Mouse (Mus musculus) erythroid progenitor cell, adult 5-6 weeks (primary cell): ENCODE measurements around the gene Brms1. TPM values are rescaled to one million over a fixed set of nuclear protein-coding genes. Genes with fewer than 3 reads are reported as not detected.
A peak's percentile ranks its signal among the peaks of the same experiment; 100 is the strongest.

Source experiments
- ATAC-seq: replicated peaks from 2 replicates; pipeline ENCODE4 v1.8.0; 2016; ENCODE audit warnings: moderate number of reproducible peaks, mild to moderate bottlenecking, moderate TSS enrichment, inconsistent platforms; ENCODE audit not compliant: poor library complexity, low FRiP score, severe bottlenecking
- total RNA-seq, 2 experiments: library from RNA; stranded (forward) in 1 of 2; stranded (reverse) in 1 of 2; fragments of 150-400 nt in 1 of 2; fragments of 186-747, 209-891 nt in 1 of 2; gene quantifications; 2 replicates each; pipeline versions ENCODE4 v1.2.3 to v1.2.4; 2015 to 2017; ENCODE audit warnings: low replicate concordance in 2 of 2

The Brms1 gene
- total RNA-seq, 2 experiments from 2014 or later = 4.5 to 4.6 TPM

DNA sequence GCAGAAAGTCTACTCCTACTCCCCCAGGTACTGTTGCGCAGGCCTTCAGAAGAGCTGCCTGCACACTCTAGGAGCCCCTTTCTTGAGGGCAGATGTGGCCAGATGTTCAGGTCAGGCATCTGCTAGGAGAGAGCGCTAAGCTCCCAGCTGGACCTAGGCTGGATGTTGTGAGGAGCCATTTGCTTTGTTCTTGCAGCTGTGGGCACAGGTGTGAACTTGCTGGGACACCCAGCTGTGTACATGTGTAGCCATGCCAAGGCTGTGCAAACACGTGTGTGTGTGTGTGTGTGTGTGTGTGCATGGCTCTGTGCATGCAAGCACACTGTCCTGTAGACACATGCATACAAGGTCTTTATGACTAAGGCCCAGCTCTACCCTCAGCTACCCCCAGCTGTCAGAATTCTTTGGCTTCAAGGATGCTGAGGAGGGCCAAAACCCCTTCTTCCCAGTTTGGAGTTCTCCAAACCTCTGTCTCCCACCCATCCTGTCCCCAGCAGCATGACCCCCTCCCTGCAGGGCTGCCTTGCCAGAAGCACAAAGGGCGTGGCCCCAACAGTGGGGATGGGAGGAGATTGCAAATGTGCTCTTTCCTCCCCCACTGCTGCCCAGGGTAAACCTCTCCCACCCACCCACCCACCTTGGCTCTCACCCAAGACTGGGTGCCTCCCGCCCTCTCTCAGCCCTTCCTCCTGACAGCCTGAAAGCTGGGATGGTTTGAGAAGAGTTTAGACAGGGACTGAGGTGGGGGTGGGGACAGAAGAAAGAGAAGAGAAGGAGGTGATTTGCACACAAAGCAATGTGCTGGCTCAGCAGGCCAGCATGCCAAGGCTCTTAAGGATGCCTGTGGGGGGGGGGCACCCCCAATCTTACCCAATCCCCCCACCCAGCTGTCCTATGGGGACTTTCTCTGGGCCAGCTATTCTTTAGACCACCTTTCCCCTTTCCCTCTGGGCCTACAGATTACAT lies 19.5 kb downstream of the Brms1 start:
- no peak for ATAC-seq

DNA sequence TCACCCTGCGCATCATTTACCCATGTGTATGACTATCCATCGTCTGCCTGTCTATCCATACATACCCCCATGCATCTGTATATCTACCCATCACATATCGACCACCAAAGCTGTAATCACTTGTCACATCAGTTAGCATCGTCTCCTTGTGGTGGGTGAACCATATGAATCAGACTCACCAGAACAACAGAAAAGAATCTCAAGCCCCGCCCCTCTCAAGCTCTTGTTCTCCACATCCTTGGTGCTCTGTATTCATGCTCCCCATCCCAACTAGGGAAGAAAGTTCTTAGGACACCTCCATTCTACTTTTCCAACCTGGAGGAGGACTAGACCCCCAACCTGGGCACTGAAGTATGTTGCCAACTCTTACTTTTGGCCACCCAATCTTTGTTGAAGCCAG lies 20.9 kb downstream of the Brms1 start:
- ATAC-seq = no peak

DNA sequence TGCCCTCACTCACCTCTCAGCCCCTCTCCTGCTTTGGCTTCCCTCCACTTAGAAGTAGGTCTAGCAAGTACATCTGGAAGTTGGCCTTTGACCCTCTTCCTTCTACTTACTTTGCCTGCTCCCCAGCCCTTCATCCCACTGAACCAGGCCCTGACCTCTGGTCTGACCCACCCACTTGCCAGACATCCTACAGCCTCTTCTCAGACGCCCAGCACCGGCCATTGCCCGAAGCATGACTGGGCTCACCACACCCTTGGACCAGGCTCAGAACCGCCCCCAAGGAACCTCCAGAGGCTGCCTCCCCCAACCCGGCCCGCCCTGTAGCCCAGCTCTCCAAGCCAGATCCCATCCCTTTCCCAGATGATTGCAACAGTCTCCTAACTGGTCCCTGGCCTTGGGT lies 21.3 kb downstream of the Brms1 start:
- no peak for ATAC-seq

DNA sequence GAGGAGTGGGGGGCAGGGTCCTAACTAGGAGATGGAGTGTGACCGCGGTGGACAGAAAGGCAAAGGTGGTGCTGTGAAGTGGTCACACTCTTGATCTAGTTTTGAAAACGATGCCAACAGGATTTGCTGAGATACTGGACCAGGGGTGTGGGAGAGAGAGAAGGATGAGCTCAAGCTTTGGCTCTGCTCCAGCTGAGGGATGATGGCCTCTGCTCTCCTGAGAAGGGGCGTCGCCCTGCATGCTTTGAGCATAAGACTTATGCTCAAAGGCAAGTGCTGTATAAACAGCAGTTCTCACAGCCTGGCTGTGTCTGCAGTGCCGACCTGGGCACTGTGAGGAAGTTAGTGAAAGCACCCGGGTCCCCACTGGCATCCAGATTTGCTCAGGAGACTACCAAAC lies 23.9 kb downstream of the Brms1 start:
- no peak for ATAC-seq

DNA sequence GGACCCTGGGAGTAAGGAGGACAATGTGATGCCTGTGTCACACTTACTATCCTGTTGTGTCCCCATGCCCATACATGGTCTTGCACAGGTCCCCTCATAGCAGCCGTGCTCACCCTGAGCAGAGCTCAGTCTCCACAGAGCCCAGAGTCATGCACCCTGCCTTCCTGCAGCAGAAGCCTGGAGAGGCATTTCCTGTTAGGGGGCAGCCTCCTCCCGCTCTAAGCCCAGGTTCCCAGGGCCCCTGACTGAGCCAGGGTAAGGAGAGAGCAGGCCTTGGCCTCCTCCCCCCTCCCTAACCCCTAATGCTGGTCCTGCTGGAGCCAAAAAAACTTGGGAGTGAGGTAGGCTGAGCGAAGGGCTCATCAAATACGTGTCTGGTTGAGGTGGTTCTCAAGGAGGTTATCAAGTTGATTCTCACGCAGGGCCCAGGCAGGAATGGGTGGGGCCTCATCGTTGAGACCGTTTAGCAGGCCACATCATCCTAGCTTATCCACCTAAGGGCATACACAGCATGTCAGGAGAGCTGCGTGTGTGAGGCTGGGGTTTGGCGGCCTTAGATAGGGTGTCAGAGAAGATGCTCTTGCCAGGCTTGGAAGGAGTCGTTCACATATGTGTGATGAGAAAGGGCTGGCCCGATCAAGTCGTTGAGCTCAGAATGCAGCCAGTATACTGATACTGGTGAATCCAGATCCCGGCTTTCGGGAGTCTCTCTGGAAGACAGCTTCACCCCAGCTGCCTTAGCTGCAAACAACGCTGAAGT lies 26.1 kb downstream of the Brms1 start:
- peak; percentile 64 for ATAC-seq

DNA sequence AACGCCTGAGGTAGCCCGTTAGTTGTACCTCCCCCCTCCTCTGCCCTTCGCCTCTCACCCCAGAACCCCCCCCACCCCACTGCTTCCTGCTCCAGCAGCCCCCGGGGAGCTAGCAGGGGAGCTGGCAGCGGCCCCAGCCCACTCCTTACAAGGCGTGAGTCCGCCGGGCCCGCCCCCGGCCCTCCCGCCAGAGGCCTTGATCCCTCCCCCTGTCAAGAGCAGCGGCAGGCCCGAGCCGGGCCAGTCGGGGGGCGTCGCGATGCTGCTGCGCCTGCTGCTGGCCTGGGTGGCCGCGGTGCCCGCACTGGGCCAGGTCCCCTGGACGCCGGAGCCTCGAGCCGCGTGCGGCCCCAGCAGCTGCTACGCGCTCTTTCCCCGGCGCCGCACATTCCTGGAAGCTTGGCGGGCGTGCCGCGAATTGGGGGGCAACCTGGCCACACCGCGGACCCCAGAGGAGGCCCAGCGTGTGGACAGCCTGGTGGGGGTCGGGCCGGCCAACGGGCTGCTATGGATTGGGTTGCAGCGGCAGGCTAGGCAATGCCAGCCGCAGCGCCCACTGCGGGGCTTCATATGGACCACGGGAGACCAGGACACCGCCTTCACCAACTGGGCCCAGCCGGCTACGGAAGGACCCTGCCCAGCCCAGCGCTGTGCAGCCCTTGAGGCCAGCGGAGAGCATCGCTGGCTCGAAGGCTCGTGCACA lies 26.9 kb downstream of the Brms1 start, which contains the start of gene Cd248:
Gene Cd248, plus strand, starts transcription at position 212 of the 703 bp plus-strand sequence.
- ATAC-seq = no peak

DNA sequence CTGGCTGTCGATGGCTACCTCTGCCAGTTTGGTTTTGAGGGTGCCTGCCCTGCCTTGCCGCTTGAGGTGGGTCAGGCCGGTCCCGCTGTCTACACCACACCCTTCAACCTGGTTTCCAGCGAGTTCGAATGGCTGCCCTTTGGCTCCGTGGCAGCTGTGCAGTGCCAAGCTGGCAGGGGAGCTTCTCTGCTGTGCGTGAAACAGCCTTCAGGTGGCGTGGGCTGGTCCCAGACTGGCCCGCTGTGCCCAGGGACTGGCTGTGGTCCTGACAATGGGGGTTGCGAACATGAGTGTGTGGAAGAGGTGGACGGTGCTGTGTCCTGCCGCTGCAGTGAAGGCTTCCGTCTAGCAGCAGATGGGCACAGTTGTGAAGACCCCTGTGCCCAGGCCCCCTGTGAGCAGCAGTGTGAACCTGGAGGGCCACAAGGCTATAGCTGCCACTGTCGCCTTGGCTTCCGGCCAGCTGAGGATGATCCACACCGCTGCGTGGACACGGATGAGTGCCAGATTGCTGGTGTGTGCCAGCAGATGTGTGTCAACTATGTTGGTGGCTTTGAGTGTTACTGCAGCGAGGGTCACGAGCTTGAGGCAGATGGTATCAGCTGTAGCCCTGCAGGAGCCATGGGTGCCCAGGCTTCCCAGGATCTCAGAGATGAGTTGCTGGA lies 27.5 kb downstream of the Brms1 start:
- ATAC-seq = no peak

DNA sequence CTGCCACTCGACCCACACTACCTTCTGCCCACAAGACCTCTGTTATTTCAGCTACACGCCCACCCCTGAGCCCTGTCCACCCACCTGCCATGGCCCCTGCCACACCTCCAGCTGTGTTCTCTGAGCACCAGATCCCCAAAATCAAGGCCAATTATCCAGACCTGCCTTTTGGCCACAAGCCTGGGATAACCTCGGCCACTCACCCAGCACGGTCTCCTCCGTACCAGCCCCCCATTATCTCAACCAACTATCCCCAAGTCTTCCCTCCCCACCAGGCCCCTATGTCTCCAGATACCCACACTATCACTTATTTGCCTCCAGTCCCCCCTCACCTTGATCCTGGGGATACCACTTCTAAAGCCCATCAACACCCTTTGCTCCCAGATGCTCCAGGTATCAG lies 28.3 kb downstream of the Brms1 start:
- ATAC-seq = no peak

DNA sequence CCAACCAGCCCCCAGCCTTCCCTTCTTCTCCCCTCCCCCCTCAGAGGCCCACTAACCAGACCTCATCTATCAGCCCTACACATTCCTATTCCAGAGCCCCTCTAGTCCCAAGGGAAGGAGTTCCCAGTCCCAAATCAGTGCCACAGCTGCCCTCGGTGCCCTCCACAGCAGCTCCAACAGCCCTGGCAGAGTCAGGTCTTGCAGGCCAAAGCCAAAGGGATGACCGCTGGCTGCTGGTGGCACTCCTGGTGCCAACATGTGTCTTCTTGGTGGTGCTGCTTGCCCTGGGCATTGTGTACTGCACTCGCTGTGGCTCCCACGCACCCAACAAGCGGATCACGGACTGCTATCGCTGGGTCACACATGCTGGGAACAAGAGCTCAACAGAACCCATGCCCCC lies 28.8 kb downstream of the Brms1 start:
- no peak for ATAC-seq

DNA sequence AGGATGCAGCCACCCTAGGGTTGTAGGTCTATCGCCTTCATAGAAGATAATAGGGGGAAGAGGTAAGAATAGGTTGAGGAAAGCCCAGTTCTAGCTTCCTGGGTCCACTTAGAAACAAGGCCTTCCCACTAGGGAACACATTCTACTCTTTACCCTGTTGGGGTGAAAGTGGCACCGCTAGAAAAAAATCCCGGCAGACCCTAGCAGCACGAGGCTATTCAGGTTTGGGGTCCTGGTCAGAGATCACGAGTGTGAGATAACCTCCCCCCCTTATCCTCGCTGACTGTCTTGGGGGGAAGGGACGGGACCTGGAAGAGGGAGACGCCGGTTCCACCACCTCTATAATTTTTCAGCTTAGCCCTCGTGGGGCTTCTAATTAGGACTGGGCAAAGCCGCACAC lies 29.9 kb downstream of the Brms1 start:
- no peak for ATAC-seq

DNA sequence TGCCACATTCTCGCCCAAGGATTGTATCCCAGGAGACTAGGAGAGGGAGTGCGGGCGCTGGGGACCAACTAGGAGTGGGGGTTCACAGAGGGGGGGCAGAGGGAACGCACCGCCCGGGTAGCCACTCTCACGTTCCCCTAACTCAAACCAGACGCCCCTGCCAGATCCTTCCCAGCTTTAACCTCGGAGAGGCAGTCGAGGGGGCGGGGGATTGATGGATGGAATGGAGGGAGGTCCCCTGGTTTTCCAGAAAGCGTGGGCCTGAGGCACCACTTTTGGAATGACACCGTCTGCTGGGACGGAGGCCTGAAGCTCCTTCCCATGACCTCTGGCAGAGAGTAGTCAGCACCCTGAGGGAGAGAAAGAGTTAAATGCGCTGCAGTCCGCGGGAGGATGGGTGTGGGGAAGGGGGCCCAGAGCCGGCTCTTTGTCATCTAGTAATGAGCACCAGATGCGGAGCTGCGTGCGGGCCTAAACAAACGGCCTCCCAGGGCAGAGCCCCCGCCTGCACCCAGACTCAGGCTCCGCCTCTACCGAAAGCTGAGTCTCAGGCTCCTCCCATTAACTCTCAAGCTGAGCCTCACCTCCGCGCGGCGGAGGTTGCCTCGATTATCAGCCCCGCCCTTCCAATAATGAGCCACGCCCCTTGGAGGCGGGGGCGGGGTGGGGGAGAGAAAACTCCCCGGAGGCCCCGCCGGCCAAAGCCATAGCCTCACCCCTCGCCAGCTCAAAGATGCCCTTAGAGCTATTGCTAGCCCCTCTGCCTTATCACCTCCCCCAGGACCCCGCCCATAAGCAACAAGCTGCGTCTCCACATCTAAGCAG lies 30.6 kb downstream of the Brms1 start:
- ATAC-seq = peak; percentile 82

DNA sequence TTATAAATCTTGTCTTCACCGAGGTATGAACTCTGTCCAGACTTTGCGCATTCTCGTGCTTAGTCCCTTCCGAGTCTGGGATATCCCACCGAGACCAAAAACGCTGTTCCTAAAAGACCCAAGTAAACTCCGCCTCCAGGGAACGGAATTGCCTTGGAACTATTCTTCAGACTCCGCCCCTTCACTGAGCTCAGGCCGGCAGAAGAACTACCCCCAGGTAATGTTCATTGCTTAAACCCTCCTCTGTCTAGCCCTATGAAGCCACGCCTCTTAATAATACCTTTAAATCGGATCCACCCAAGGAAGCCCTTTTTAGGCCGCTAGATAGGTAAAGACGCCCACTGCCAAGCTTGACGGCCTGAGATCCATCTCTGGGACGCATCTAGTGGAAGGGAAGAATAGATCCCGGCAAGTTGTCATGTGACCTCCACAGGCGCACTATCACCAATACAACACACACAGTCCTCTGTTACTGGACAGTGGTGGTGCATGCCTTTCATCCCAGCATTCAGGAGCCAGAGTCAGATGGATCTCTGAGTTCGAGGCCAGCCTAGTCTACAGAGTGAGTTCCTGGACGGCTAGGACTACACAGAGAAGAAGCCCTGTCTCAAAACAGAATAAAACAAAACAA lies 31.4 kb downstream of the Brms1 start:
- no peak for ATAC-seq

DNA sequence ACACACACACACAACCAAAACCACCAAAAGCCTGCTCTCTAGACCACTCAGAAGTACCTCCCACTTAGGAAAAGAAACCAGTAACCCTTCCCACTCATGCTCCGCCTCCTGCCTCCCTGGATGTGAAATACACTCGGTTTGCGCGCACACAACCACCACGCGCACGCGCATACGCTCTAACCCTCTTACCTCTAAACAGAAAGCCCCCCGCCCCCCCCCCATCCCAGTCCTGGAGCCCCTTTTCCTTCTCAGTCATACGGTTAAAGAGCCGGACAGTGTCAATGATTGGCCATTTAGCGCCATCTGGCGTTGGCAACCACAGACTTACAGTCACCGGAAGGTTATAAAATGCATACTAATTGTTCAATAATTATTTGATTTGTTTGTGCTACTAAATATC lies 31.9 kb downstream of the Brms1 start:
- ATAC-seq = no peak

DNA sequence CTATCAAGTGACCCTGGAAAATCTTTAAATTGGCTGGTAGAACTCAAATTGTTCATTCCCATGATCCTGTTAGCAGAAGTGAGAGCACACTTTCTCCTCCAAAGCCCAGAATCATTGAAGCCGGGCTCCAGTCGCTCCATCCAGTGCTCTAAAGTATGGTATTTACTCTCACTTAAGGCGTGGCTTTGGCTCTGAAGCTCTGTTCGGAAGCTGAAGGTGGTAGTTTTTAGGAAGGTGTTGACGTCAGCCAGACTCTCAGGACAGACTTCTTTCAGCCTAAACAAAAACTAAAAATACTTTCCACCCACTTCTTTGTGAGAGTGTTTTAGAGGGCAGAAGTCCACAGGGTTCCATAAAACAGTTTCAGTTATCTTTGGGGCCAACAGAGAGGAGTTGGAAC lies 32.4 kb downstream of the Brms1 start:
- ATAC-seq = no peak

DNA sequence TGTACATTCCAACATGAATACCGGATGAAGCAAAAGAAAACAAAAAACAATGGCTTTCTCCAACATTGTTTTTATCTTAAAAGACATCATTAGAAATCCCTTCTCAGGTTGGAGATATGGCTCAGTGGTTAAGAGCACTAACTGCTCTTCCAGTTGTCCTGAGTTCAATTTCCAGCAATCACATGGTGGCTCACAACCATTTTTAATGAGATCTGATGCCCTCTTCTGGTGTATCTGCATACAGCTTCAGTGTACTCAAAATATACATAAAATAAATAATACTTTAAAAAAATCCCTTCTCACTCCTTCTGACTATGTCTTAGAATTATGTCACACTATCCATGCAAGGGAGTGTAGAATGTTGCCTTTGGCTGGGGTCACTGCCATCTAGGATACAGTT lies 38.1 kb downstream of the Brms1 start:
- no peak for ATAC-seq

DNA sequence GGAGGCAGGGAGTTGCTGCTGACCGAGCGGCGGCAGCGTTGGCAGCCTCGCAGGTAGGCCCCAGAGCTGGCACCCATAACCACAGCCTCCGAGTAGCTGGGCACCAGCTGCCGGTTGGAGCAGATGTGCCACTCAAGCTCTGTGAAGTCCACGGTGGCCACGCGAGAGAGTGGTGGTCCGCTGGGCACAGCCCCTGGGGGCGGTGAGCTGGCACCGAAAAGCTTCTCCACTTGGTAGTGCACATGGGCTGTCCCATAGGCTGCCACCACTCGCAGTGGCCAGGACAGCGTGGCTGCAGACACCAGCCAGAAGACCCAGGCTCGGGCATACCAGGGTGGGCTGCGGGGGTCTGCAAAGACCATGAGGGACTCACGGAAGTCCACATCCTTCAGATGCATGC lies 40.9 kb downstream of the Brms1 start:
- no peak for ATAC-seq

DNA sequence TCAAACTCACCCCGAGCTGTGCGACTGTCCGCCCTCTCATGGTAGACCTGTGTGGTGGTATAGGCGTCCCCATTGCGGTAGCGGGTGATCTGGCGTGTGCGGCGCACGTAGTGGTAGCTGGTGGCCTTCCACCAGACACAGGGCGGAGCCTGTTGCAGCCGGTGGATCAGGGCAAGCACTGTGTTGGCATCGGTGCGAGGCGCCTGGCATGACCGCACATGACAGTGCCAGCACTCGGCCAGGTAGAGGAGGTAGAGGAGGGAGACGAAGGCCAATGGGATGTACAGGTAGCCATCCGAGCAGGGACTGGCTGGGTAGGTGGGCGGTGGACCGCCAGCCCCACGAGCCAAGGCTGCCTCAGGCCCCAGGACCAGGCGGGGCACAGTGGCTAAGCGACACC lies 41.4 kb downstream of the Brms1 start:
- ATAC-seq = no peak

DNA sequence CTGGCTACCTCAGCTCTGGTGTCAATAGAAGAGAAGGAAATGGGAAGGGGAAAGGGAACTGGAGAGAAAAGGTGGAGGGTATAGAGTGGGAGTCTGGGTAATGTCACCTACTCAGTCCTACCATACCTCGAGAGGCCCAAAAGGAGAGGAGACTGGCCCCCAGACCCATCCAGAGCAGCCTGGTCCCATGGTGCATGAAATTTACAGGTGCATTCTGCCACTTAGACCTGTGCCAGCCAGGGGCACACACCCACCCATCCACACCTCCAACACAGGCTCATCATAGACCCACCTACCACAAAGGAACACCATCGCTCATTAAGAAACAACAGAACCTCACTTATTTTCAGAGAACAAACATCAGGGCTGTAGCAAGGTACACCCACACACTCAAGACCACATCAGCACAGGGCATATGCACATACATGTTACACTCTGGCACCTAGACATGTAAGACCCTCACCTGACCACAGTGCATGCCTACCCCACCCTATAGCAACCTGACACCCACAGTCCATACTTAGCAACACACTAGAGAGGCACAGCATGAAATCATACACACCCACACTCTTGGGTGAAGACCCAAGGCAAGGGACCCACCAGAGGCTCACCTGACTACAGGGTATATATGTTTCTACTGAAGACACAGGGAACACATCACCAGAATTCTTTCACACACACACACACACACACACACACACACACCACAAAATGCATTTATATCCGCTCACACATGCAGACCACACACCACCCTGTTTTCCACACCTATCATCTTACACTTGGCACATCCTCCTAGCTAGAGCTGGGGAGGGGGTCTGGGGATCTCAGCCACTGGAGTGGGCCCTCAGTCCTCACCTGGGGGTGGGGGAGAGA lies 43.0 kb downstream of the Brms1 start:
- ATAC-seq = no peak
